Mouse (Mus musculus) liver, embryonic 14.5 days (tissue): ENCODE results near the gene Wdr38. TPM values are rescaled to one million over a fixed set of nuclear protein-coding genes. Genes with fewer than 3 reads are reported as not detected.

Experiments
- ATAC-seq: fragments of 200-750 bp; cut with Nextera tagmentation; 2 replicates; pipeline ENCODE4 v1.8.0; 2017; ENCODE audit warnings: moderate number of reproducible peaks, mild to moderate bottlenecking, moderate library complexity; ENCODE audit not compliant: insufficient read depth
- DNase-seq, 3 experiments: peaks; one replicate each; pipeline ENCODE4 v3.0.0-alpha.2; 2012 to 2013; ENCODE audit warnings: low read depth in 3 of 3, low spot score in 3 of 3
- H3K27ac ChIP-seq: fragments of 300-500 bp; sonication (generic); 2 replicates; pipeline ENCODE4 v1.5.1; 2014; ENCODE audit warnings: moderate library complexity, mild to moderate bottlenecking, control low read depth, inconsistent platforms
- H3K27me3 ChIP-seq: fragments of 300-500 bp; sonication (generic); 2 replicates; pipeline ENCODE4 v1.6.1; 2014; ENCODE audit warnings: mild to moderate bottlenecking, low read length, moderate library complexity; ENCODE audit not compliant: control insufficient read depth, insufficient read depth
- H3K36me3 ChIP-seq: fragments of 300-500 bp; sonication (generic); replicated peaks from 2 replicates; pipeline ENCODE4 v1.6.1; 2014; ENCODE audit warnings: low read depth; ENCODE audit not compliant: control insufficient read depth, insufficient read depth
- H3K4me1 ChIP-seq, 2 experiments: fragments of 200-500 bp in 1 of 2; fragments of 300-500 bp in 1 of 2; sonication (generic) in 1 of 2; replicated peaks; 2 replicates each; pipeline ENCODE4 v1.6.1; 2012 to 2014; ENCODE audit warnings: antibody characterized with exemption in 1 of 2, inconsistent platforms in 1 of 2, low read length in 1 of 2; ENCODE audit not compliant: control insufficient read depth in 2 of 2, insufficient read depth in 2 of 2
- H3K4me2 ChIP-seq: fragments of 300-500 bp; sonication (generic); 2 replicates; pipeline ENCODE4 v1.6.1; 2014; ENCODE audit warnings: low read depth, mild to moderate bottlenecking, control low read depth, moderate library complexity
- H3K4me3 ChIP-seq, 2 experiments: fragments of 200-500 bp in 1 of 2; fragments of 300-500 bp in 1 of 2; sonication (generic) in 1 of 2; 2 replicates each; pipeline ENCODE4 v1.5.1; 2012 to 2014; ENCODE audit warnings: low read depth in 2 of 2, low read length in 2 of 2, mild to moderate bottlenecking in 2 of 2, control low read depth in 1 of 2, inconsistent platforms in 1 of 2, moderate library complexity in 1 of 2; ENCODE audit not compliant: insufficient read depth in 1 of 2
- H3K9ac ChIP-seq: fragments of 300-500 bp; sonication (generic); replicated peaks from 2 replicates; pipeline ENCODE4 v1.6.1; 2014; ENCODE audit warnings: mild to moderate bottlenecking, control low read depth, moderate library complexity
- H3K9me3 ChIP-seq: fragments of 300-500 bp; sonication (generic); 2 replicates; pipeline ENCODE4 v1.6.1; 2016; ENCODE audit warnings: low read length, mixed read lengths; ENCODE audit not compliant: control insufficient read depth
- CTCF ChIP-seq: IDR thresholded peaks from 2 replicates; pipeline ENCODE4 v1.5.1; 2016; ENCODE audit warnings: antibody characterized with exemption, low read depth, control low read depth
- EP300 ChIP-seq: IDR thresholded peaks from 2 replicates; pipeline ENCODE4 v1.6.1; 2016; ENCODE audit warnings: antibody characterized with exemption, low read depth
- WGBS: fragments of 180-500 bp; shearing (Covaris S2); extraction: QIAGEN DNeasy Blood & Tissue Kit; methylation state at CpG from one replicate; pipeline ENCODE4 v1.1.7; 2014; ENCODE audit not compliant: insufficient replicate concordance; 5-methylcytosine and 5-hydroxymethylcytosine counted together
- polyA plus RNA-seq, 2 experiments: library from polyadenylated mRNA; depleted of rRNA in 1 of 2; stranded (reverse) in 1 of 2; unstranded in 1 of 2; fragments of >200 nt; fragmentation: Nextera tagmentation in 1 of 2; extraction: Ambion mirVana in 1 of 2; gene quantifications; 2 replicates each; pipeline versions ENCODE4 v1.2.1 to v1.2.3; 2012 to 2014

Gene Wdr38
- polyA plus RNA-seq, 2 experiments, result 0.42 to 0.58 TPM

DNA sequence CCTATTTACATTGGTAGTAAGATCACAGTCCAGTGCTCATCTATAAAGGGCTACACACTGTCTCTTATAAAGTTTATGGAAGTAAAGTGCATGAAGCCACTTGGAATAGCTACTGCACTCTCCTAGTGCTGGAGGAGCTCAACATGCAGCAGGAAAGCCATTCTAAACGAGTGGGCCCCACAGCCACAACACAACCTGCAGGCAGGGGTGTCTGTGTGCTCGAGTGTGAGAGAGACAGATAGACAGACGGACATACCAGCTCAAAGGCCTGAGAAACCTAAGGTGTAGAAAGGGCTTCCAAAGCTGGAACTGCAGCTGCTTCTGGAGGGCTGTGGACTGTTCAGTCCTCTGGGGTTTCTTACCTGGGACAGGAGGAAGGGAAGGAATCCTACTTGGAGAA lies 19.3 kb downstream of the Wdr38 start:
- TF ChIP-seq CTCF (no peak), EP300 (no peak)
- Histone ChIP-seq H3K4me3 (no peak overlapping the region), H3K27ac (no peak overlapping the region), H3K4me2 (no peak overlapping the region), H3K27me3 (no peaks in the 10 kb centered on the region), H3K9me3 (no peaks in the 10 kb centered on the region), H3K4me1 (0 out of 4 replicates have a peak, but pooled peaks cover 0 to 4% of the 10 kb centered on the region in 2 experiments), H3K36me3 (peaks cover 51% of the 10 kb centered on the region), H3K9ac (no peak overlapping the region)
- WGBS, result 64% methylated on average over 3 of the region's 3 CpGs
- no peak for ATAC-seq
- no peak for DNase-seq

DNA sequence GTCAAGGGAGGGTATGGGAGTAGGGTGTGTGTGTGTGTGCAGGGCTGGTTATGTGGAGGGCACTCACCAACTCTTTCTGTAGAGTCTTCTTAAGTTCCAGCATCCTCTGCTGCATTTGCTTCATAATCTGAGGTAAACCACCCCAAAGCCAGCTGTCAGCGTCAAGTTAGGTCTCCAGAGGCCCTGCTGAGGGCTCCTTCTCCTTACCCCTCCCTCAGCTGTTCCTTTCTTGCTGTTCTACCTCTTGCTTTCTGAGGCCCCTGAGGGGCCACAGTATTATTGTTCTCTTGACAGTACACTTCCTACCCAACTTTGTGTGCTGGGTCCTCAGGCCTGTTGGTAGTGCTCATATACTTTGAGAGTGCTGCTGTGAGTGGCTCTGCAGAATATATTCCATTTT lies 22.7 kb downstream of the Wdr38 start:
- no peaks in the 10 kb centered on the region for H3K27me3 ChIP-seq
- ATAC-seq, result no peak
- no peak overlapping the region for H3K27ac ChIP-seq
- 83% methylated on average over 1 of the region's 1 CpGs for WGBS
- H3K4me2 ChIP-seq, result no peak overlapping the region
- H3K4me1 ChIP-seq, result no peaks in the 10 kb centered on the region
- no peak for DNase-seq
- H3K9me3 ChIP-seq, result no peaks in the 10 kb centered on the region
- peaks cover 49% of the 10 kb centered on the region for H3K36me3 ChIP-seq
- no peak for TF ChIP-seq CTCF
- no peak for TF ChIP-seq EP300
- no peak overlapping the region for H3K9ac ChIP-seq
- no peak overlapping the region for H3K4me3 ChIP-seq

DNA sequence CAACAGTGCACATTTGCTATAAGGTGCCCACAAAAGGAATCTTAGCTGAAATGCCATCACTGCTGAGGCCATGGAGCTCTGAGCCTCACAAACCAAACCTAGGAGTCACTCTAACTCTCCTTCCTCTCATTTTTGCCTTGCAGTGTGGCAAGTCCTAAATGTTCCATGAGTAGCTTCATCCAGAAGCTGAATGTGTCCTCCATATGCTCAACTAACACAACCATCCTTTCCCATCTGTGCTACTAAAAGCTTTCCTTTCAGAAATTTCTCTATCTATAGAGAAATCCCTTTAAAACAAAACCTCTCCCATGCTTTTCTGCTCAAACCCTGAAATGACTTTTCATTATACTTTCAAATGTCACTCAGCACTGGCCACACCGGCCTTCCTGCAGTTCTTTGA lies 34.3 kb downstream of the Wdr38 start:
- Histone ChIP-seq H3K9me3 (no peaks in the 10 kb centered on the region), H3K4me2 (no peak overlapping the region), H3K9ac (no peak overlapping the region), H3K4me1 (no peaks in the 10 kb centered on the region), H3K36me3 (peaks cover 33% of the 10 kb centered on the region), H3K27ac (no peak overlapping the region), H3K4me3 (no peak overlapping the region), H3K27me3 (no peaks in the 10 kb centered on the region)
- ATAC-seq (no peak), DNase-seq (no peak)
- TF ChIP-seq CTCF, result no peak
- no peak for TF ChIP-seq EP300
- 88% methylated on average over 1 of the region's 1 CpGs for WGBS

- DNase-seq (no peak), ATAC-seq (no peak)
- H3K9me3 ChIP-seq, result no peaks in the 10 kb centered on the region
- no peaks in the 10 kb centered on the region for H3K4me1 ChIP-seq
- H3K36me3 ChIP-seq, result peaks cover 19% of the 10 kb centered on the region
- WGBS, result 89% methylated on average over 1 of the region's 1 CpGs
- no peak overlapping the region for H3K4me2 ChIP-seq
- H3K4me3 ChIP-seq, result no peak overlapping the region
- no peak overlapping the region for H3K9ac ChIP-seq
- TF ChIP-seq EP300 (no peak), CTCF (no peak)
- no peak overlapping the region for H3K27ac ChIP-seq
- no peaks in the 10 kb centered on the region for H3K27me3 ChIP-seq
These were observed 42.9 kb downstream of the Wdr38 start for GRCm38 (mm10) chr2:39040215-39040614.

GRCm38 (mm10) chr2:39048515-39048914 lies 51.2 kb downstream of the Wdr38 start:
- H3K4me2 ChIP-seq, result no peak overlapping the region
- no peaks in the 10 kb centered on the region for H3K9me3 ChIP-seq
- TF ChIP-seq CTCF (no peak), EP300 (no peak)
- no peak overlapping the region for H3K27ac ChIP-seq
- no peak for DNase-seq
- H3K4me3 ChIP-seq, result no peak overlapping the region
- H3K9ac ChIP-seq, result no peak overlapping the region
- ATAC-seq, result no peak
- H3K27me3 ChIP-seq, result no peaks in the 10 kb centered on the region
- 77% methylated on average over 1 of the region's 1 CpGs for WGBS
- no peaks in the 10 kb centered on the region for H3K4me1 ChIP-seq
- H3K36me3 ChIP-seq, result peaks cover 35% of the 10 kb centered on the region

Other genes with a start within 250 kb of the Wdr38 start
- gene Nr6a1, start 69.8 kb upstream of the Wdr38 start, polyA plus RNA-seq (2012; rRNA removed), result 1.2 and 1.3 TPM in 2 replicates
- gene Nr6a1, start 69.8 kb upstream of the Wdr38 start, polyA plus RNA-seq (2014; fragmentation: Nextera tagmentation; extraction: Ambion mirVana), result 0.86 and 0.90 TPM in 2 replicates
- gene Olfml2a, start 65.5 kb upstream of the Wdr38 start, polyA plus RNA-seq (2012; rRNA removed), result 0.02 and 0.07 TPM in 2 replicates
- gene Olfml2a, start 65.5 kb upstream of the Wdr38 start, polyA plus RNA-seq (2014; fragmentation: Nextera tagmentation; extraction: Ambion mirVana), result 0.06 and 0.10 TPM in 2 replicates
- 14.9 and 29.8 TPM in 2 replicates for gene Arpc5l, start 7.9 kb downstream of the Wdr38 start, polyA plus RNA-seq (2012; rRNA removed)
- 54.1 and 55.5 TPM in 2 replicates for gene Arpc5l, start 7.9 kb downstream of the Wdr38 start, polyA plus RNA-seq (2014; fragmentation: Nextera tagmentation; extraction: Ambion mirVana)
- 286 and 465 TPM in 2 replicates for gene Rpl35, start 8.1 kb downstream of the Wdr38 start, polyA plus RNA-seq (2012; rRNA removed)
- gene Rpl35, start 8.1 kb downstream of the Wdr38 start, polyA plus RNA-seq (2014; fragmentation: Nextera tagmentation; extraction: Ambion mirVana), result 699 and 714 TPM in 2 replicates
- 5.9 and 9.0 TPM in 2 replicates for gene Golga1, start 68.1 kb downstream of the Wdr38 start, polyA plus RNA-seq (2012; rRNA removed)
- 9.1 and 9.5 TPM in 2 replicates for gene Golga1, start 68.1 kb downstream of the Wdr38 start, polyA plus RNA-seq (2014; fragmentation: Nextera tagmentation; extraction: Ambion mirVana)
- gene Scai, start 193.3 kb downstream of the Wdr38 start, polyA plus RNA-seq (2012; rRNA removed), result 0.77 and 1.1 TPM in 2 replicates
- gene Scai, start 193.3 kb downstream of the Wdr38 start, polyA plus RNA-seq (2014; fragmentation: Nextera tagmentation; extraction: Ambion mirVana), result 0.98 and 1.7 TPM in 2 replicates
- 19.4 and 21.9 TPM in 2 replicates for gene Ppp6c, start 229.0 kb downstream of the Wdr38 start, polyA plus RNA-seq (2012; rRNA removed)
- gene Ppp6c, start 229.0 kb downstream of the Wdr38 start, polyA plus RNA-seq (2014; fragmentation: Nextera tagmentation; extraction: Ambion mirVana), result 46.9 and 53.0 TPM in 2 replicates